Mouse (Mus musculus) G1E (cell line): ENCODE results near the gene Lmf1. TPM values are rescaled to one million over a fixed set of nuclear protein-coding genes. Genes with fewer than 3 reads are reported as not detected.

Experiments used
- ATAC-seq: 2 replicates; pipeline ENCODE4 v1.8.0; 2016; ENCODE audit warnings: mild to moderate bottlenecking; ENCODE audit not compliant: insufficient number of reproducible peaks, poor library complexity, low FRiP score, severe bottlenecking; ENCODE audit errors: extremely low read depth
- DNase-seq: peaks from one replicate; pipeline ENCODE4 v3.0.0; 2012; ENCODE audit warnings: low spot score
- H3K27me3 ChIP-seq: 2 replicates; pipeline ENCODE4 v1.6.1; 2012; ENCODE audit warnings: mild to moderate bottlenecking, low read length, inconsistent platforms; ENCODE audit not compliant: insufficient read depth
- H3K36me3 ChIP-seq: replicated peaks from 2 replicates; pipeline ENCODE3; 2012; ENCODE audit warnings: mild to moderate bottlenecking, inconsistent platforms
- H3K4me1 ChIP-seq: 2 replicates; pipeline ENCODE4 v1.6.1; 2012; ENCODE audit warnings: low read depth, low read length, inconsistent platforms, mixed read lengths; ENCODE audit not compliant: insufficient read depth
- H3K4me3 ChIP-seq: 2 replicates; pipeline ENCODE4 v1.5.1; 2012; ENCODE audit warnings: low read depth, mild to moderate bottlenecking, inconsistent platforms, low read length, moderate library complexity, mixed read lengths
- H3K9me3 ChIP-seq: replicated peaks from 2 replicates; pipeline ENCODE4 v1.6.1; 2012; ENCODE audit warnings: inconsistent platforms
- CTCF ChIP-seq: IDR thresholded peaks from 2 replicates; pipeline ENCODE4 v1.5.1; 2012; ENCODE audit warnings: low read depth, low read length, inconsistent platforms, mixed read lengths
- GATA1 ChIP-seq: IDR thresholded peaks from 2 replicates; pipeline ENCODE4 v1.6.1; 2012; ENCODE audit warnings: borderline replicate concordance, low read length, inconsistent platforms, mixed read lengths
- GATA2 ChIP-seq: IDR thresholded peaks from 2 replicates; pipeline ENCODE4 v1.6.1; 2012; ENCODE audit warnings: low read depth, low read length, inconsistent platforms, borderline replicate concordance
- POLR2AphosphoS5 ChIP-seq: IDR thresholded peaks from 2 replicates; pipeline ENCODE4 v1.6.1; 2012; ENCODE audit warnings: low read depth, low read length, inconsistent platforms; ENCODE audit not compliant: insufficient replicate concordance
- TAL1 ChIP-seq: conservative IDR thresholded peaks from 2 replicates; pipeline ENCODE4 v1.6.1; 2012; ENCODE audit warnings: low read depth, low read length, inconsistent platforms, mixed read lengths
- polyA plus RNA-seq: library from polyadenylated mRNA; stranded (reverse); fragments of >175 nt; gene quantifications from 2 replicates; pipeline ENCODE4 v1.2.3, GENCODE M21; 2012
- total RNA-seq, 2 experiments: library from RNA; stranded (forward) in 1 of 2; stranded (reverse) in 1 of 2; fragments of 200-1000 nt in 1 of 2; fragments of >200 nt in 1 of 2; fragmentation: Nextera tagmentation in 1 of 2; gene quantifications; 2 replicates each; pipeline ENCODE4 v1.2.3; 2014 to 2017

Gene Lmf1
- total and polyA plus RNA-seq, 3 experiments: 8.8 to 29.9 (median 16.2) TPM

DNA sequence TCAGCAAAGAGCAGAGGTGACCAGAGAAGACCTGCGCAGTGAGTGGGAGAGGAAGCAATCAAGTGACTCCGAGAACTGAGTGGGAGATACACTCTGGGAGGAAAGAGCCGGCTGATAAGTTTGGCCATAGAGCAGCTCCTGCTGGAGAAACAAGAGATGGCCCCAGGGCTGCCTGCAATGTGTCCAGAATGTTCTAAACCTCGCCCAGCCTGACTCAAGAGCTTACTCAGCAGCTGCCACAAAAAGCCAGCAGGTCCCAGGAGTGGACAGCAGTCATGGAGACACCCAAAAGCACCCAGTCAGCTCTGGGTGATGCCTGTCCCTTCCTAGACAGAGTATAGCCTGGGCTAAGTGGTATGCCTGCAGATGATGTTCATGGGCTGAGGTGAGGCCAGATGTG lies 44.6 kb downstream of the Lmf1 start:
- H3K4me1 ChIP-seq: no peaks in the 10 kb centered on the region
- no peak for ATAC-seq
- no peak overlapping the region for H3K4me3 ChIP-seq

DNA sequence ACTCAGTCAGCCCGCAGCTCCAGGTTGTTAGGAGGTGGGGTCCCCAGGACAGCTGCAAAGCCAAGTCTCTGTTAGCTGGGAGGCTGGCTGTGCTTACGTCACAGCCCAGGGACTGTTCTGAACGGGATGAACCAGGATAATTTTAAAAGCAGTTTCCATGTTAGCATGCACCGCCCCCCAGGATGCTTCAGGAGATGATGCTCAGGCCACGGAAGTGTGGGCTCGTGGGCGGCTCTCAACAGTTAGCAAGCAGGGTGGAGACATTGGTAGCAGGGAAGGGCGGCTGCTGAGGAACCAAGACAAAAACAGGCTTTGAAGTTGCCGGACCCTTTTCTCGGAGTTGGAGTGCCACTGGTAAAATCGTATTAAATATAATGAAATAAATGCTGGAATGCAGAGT lies 45.0 kb downstream of the Lmf1 start:
- Histone ChIP-seq H3K27me3 (no peaks in the 10 kb centered on the region), H3K4me1 (no peaks in the 10 kb centered on the region), H3K36me3 (peaks cover 30% of the 10 kb centered on the region), H3K9me3 (no peaks in the 10 kb centered on the region), H3K4me3 (no peak overlapping the region)
- ATAC-seq (no peak), DNase-seq (no peak)
- TF ChIP-seq TAL1 (no peak), GATA1 (no peak), CTCF (no peak), POLR2AphosphoS5 (no peak), GATA2 (no peak)

More for the DNA sequence above, 44.6 kb downstream of the Lmf1 start:
- DNase-seq: no peak
- H3K9me3 ChIP-seq: no peaks in the 10 kb centered on the region
- H3K36me3 ChIP-seq: peaks cover 35% of the 10 kb centered on the region
- H3K27me3 ChIP-seq: no peaks in the 10 kb centered on the region
- TF ChIP-seq POLR2AphosphoS5: no peak
- no peak for TF ChIP-seq GATA2
- TF ChIP-seq CTCF: no peak
- no peak for TF ChIP-seq GATA1
- TF ChIP-seq TAL1: no peak

DNA sequence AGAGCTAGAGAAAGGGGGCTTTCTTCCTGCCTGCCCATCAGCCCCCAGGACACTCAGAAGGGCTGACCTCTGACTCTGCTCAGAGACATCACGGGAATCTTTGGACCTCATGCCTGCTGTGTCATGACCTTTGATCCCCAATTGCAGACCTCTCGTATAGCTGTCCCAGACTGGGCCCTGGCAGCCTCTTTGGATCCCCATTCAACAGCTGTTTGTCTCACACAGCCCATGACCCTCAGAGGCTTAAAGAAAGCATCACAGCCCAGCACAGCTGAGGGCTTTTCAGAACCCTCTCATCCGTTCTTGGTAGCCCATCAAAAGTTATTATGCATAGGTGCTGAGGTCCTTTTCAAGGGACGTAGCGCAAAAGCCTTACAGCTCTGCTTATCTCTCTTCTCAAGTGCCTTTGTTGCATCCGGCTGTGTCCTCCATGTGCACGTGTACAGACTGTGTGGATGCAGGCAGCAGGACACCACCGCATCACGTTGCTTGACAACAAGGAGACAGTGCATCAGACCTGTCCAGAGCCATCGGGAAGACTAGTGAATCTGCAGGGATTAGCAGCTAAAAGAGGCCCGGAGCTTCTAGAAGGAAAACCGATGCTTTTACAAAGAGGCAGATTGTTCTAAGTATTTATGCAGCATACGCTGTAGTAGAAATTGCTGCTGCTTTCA lies 45.7 kb downstream of the Lmf1 start:
- Histone ChIP-seq H3K4me1 (no peaks in the 10 kb centered on the region), H3K27me3 (no peaks in the 10 kb centered on the region), H3K9me3 (no peaks in the 10 kb centered on the region), H3K4me3 (no peak overlapping the region), H3K36me3 (peaks cover 28% of the 10 kb centered on the region)
- ATAC-seq (no peak), DNase-seq (no peak)
- no peak for TF ChIP-seq CTCF
- no peak for TF ChIP-seq TAL1
- no peak for TF ChIP-seq GATA1
- TF ChIP-seq GATA2: no peak
- no peak for TF ChIP-seq POLR2AphosphoS5

DNA sequence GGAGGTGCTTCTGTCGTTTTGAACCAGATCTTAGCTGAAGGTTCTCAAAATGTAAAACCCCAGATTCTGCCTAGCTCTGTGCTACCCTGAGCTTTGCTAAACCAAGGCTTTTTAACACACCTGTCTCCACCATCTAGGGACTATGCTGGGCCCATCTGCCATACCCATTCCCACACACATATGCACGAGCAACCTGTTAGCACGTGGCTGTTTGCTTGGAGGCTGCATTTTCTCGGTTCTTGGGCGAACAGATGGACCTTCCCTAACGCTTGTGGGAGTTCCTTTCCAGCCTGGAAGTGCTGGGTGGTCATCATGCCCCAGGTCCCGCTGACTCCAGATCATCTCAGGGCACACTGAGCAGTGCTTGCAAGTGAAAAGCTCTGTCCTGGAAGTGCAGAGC lies 46.4 kb downstream of the Lmf1 start:
- no peak for ATAC-seq
- no peak overlapping the region for H3K4me3 ChIP-seq
- H3K27me3 ChIP-seq: no peaks in the 10 kb centered on the region
- DNase-seq: no peak
- peaks cover 21% of the 10 kb centered on the region for H3K36me3 ChIP-seq
- no peaks in the 10 kb centered on the region for H3K9me3 ChIP-seq
- TF ChIP-seq CTCF (no peak), GATA1 (no peak), POLR2AphosphoS5 (no peak), GATA2 (no peak), TAL1 (no peak)
- H3K4me1 ChIP-seq: no peaks in the 10 kb centered on the region

DNA sequence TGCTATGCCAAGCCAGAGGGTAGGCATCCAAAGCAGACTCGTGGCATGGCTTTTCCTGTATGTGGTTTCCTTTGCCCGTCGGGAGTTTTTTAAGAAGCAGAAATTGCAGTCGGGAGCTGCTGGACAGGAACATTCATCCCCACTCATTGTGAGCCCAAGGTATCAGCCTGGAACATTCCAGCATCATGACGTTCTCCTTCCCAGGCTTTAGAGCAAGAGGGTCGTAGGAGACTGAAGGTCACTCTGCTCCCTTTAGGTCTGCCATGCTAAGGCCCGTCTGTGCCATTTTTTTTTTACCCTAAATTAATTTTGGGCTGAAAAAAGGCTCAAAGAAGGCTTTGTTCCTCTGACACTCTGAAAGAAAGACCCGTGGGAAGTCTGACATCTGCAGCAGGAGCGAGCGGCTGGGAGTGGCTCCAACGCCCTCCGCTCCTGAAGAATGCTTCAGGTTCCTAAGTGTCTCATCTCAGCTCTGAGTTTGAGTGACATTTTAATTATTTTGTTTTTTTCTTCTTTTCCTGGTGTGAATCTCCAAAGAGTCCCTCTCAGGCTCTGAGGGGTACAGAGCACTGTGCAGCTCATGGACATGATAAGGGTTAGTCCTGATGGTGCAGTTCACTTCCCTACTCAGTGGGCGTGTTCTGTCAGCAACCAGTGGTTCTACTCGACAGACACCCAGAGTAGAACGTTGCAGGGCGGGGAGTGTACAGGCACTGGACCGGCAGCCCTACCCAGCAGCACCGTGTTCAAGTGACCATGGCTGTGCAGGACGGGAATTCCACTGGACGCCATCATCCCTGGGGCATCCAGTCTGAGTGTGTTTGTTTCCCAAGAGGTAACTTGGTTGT lies 47.5 kb downstream of the Lmf1 start:
- no peak for ATAC-seq
- Histone ChIP-seq H3K9me3 (no peaks in the 10 kb centered on the region), H3K27me3 (no peaks in the 10 kb centered on the region), H3K4me1 (no peaks in the 10 kb centered on the region), H3K36me3 (peaks cover 23% of the 10 kb centered on the region), H3K4me3 (no peak overlapping the region)
- no peak for TF ChIP-seq GATA1
- no peak for DNase-seq

DNA sequence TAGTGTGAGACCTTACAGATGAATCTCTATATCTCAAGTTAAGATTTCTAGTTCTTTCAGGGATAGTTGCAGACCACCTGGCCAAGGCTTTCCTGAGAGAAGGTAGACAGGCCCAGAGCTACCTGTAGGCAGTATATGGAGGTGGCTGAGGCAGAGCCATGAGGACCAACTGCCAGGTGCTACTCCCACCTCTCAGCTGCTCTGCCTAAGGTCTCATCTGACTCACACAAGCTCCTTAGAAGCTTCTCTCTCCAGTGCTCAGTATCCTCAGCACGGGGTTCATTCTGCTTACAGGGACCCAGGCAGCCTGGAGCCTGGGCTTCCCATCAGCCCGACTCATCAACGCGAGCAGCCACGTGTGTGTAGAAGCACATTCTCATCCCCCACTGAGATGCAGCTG lies 51.4 kb downstream of the Lmf1 start:
- Histone ChIP-seq H3K4me1 (no peaks in the 10 kb centered on the region), H3K4me3 (no peak overlapping the region), H3K36me3 (peaks cover 42% of the 10 kb centered on the region), H3K27me3 (no peaks in the 10 kb centered on the region), H3K9me3 (no peaks in the 10 kb centered on the region)
- TF ChIP-seq GATA2 (no peak), POLR2AphosphoS5 (no peak), CTCF (no peak), TAL1 (no peak), GATA1 (no peak)
- DNase-seq (no peak), ATAC-seq (no peak)
